ENCODE assay signal across 24 mouse cellular contexts in genomic region chr9:70675961-70676360, GRCm38 (mm10). TPM values are rescaled to one million over a fixed set of nuclear protein-coding genes. Genes with fewer than 3 reads are reported as not detected.
DNase-seq lines count a peak whose midpoint lies in the region; ATAC-seq and TF ChIP-seq lines count a peak whose summit lies in the region.
"Had no signal": no experiment of that assay in that cellular context is flagged by ENCODE, and none has a peak within 500 bp of the region (broad histone marks: within the 10 kb centered on the region; RNA-seq: fewer than 3 reads in every experiment).

No protein-coding gene starts in this region.

- H3K27me3 ChIP-seq in intestine, postnatal 0 days (replicated peaks; ENCODE audit: control insufficient read depth, insufficient read depth, low read length), result no peaks in the 10 kb centered on the region
- no peaks in the 10 kb centered on the region for H3K27me3 ChIP-seq in intestine, embryonic 16.5 days (replicated peaks; ENCODE audit: control insufficient read depth, insufficient read depth, low read length)
- H3K27me3 ChIP-seq in lung, embryonic 14.5 days (ENCODE audit: insufficient read depth, low read length), result no peaks in the 10 kb centered on the region
- H3K27me3 ChIP-seq in MEL (ENCODE audit: control insufficient read depth in 1 of 2, insufficient read depth in 2 of 2, low read length in 2 of 2), result no peaks in the 10 kb centered on the region
- H3K27me3 ChIP-seq in liver, embryonic 16.5 days (ENCODE audit: control insufficient read depth, insufficient read depth, low read depth, low read length), result no peaks in the 10 kb centered on the region
- H3K27me3 ChIP-seq in hindbrain, embryonic 12.5 days, result no peaks in the 10 kb centered on the region
- H3K27me3 ChIP-seq: embryonic facial prominence, embryonic 12.5 days; heart, embryonic 15.5 days; hindbrain, embryonic 15.5 days; limb, embryonic 12.5 days; lung, embryonic 15.5 days; neural tube, embryonic 15.5 days had no signal

- ATAC-seq in intestine, postnatal 0 days, result no peak
- ATAC-seq in intestine, embryonic 16.5 days, result no peak
- ATAC-seq in lung, embryonic 14.5 days (ENCODE audit: insufficient read depth), result no peak
- ATAC-seq in liver, embryonic 16.5 days (ENCODE audit: low read depth), result no peak
- no peak for ATAC-seq in hindbrain, embryonic 12.5 days (ENCODE audit: low FRiP score)
- ATAC-seq: forebrain, postnatal 0 days had no signal

- no peak overlapping the region for H3K9ac ChIP-seq in intestine, postnatal 0 days (ENCODE audit: low read depth, low read length)
- H3K9ac ChIP-seq in intestine, embryonic 16.5 days (ENCODE audit: low read depth, low read length), result no peak overlapping the region
- no peak overlapping the region for H3K9ac ChIP-seq in lung, embryonic 14.5 days
- peak overlapping the region; percentile 30 for H3K9ac ChIP-seq in MEL (ENCODE audit: control insufficient read depth, low read depth, low read length, poor library complexity, severe bottlenecking)
- H3K9ac ChIP-seq in liver, embryonic 16.5 days (ENCODE audit: low read depth, low read length), result no peak overlapping the region
- H3K9ac ChIP-seq in hindbrain, embryonic 12.5 days, result no peak overlapping the region
- H3K9ac ChIP-seq: embryonic facial prominence, embryonic 12.5 days; forebrain, postnatal 0 days; heart, embryonic 15.5 days; hindbrain, embryonic 15.5 days; limb, embryonic 12.5 days; lung, embryonic 15.5 days; neural tube, embryonic 15.5 days had no signal

- peaks cover 19% of the 10 kb centered on the region for H3K79me2 ChIP-seq in MEL (ENCODE audit: control insufficient read depth, insufficient read depth, low read length, poor library complexity)

- H3K4me1 ChIP-seq in intestine, postnatal 0 days (replicated peaks; ENCODE audit: control insufficient read depth, insufficient read depth, low read length), result no peaks in the 10 kb centered on the region
- no peaks in the 10 kb centered on the region for H3K4me1 ChIP-seq in intestine, embryonic 16.5 days (ENCODE audit: control insufficient read depth, insufficient read depth, low read length)
- no peaks in the 10 kb centered on the region for H3K4me1 ChIP-seq in lung, embryonic 14.5 days (ENCODE audit: insufficient read depth)
- H3K4me1 ChIP-seq in MEL (ENCODE audit: control insufficient read depth in 1 of 2, insufficient read depth in 2 of 2, low read length in 2 of 2), result peaks cover 6 to 9% of the 10 kb centered on the region in 2 experiments
- H3K4me1 ChIP-seq in liver, embryonic 16.5 days (ENCODE audit: control insufficient read depth, low read depth, low read length), result peaks cover 35% of the 10 kb centered on the region
- peaks cover 6% of the 10 kb centered on the region for H3K4me1 ChIP-seq in hindbrain, embryonic 12.5 days

- TF ChIP-seq CTCF in intestine, postnatal 0 days (IDR thresholded peaks at IDR 0.05; ENCODE audit: low read depth), result peak; percentile 42
- TF ChIP-seq CTCF in lung, embryonic 14.5 days (IDR thresholded peaks at IDR 0.05; ENCODE audit: low read depth), result 0 out of 2 replicates have a peak, but pooled peaks have one; percentile 21
- peak; percentile 34 to 73 (median 54); a peak in 5 of 6 replicates for TF ChIP-seq CTCF in MEL (IDR thresholded peaks at IDR 0.05 in 2 of 3, conservative IDR thresholded peaks at IDR 0.05 in 1 of 3; ENCODE audit: control insufficient read depth in 1 of 3, insufficient read depth in 1 of 3, low read depth in 2 of 3, low read length in 3 of 3, poor library complexity in 1 of 3, severe bottlenecking in 1 of 3)

- H3K9me3 ChIP-seq in intestine, postnatal 0 days (ENCODE audit: control insufficient read depth), result no peaks in the 10 kb centered on the region
- H3K9me3 ChIP-seq in intestine, embryonic 16.5 days (ENCODE audit: control insufficient read depth, low read length), result no peaks in the 10 kb centered on the region
- H3K9me3 ChIP-seq in lung, embryonic 14.5 days (ENCODE audit: low read depth, low read length), result no peaks in the 10 kb centered on the region
- H3K9me3 ChIP-seq in MEL (replicated peaks; ENCODE audit: insufficient read depth, low read length), result no peaks in the 10 kb centered on the region
- H3K9me3 ChIP-seq in liver, embryonic 16.5 days (replicated peaks; ENCODE audit: control insufficient read depth, low read length), result no peaks in the 10 kb centered on the region
- no peaks in the 10 kb centered on the region for H3K9me3 ChIP-seq in hindbrain, embryonic 12.5 days (replicated peaks)
- H3K9me3 ChIP-seq: embryonic facial prominence, embryonic 12.5 days; heart, embryonic 15.5 days; hindbrain, embryonic 15.5 days; limb, embryonic 12.5 days; lung, embryonic 15.5 days; midbrain, embryonic 10.5 days; neural tube, embryonic 15.5 days had no signal

- no peak for TF ChIP-seq POLR2A in MEL (IDR thresholded peaks at IDR 0.05; ENCODE audit: control insufficient read depth in 1 of 2, insufficient read depth in 1 of 2, low read depth in 1 of 2, low read length in 2 of 2, poor library complexity in 1 of 2)

- no peak for DNase-seq in lung, embryonic 14.5 days
- no peak for DNase-seq in lung, postnatal 14 days
- no peak for DNase-seq in MEL (ENCODE audit: low read depth, low spot score)
- DNase-seq in left cerebral cortex, adult 9 months (ENCODE audit: low spot score in 2 of 2), result no peak
- DNase-seq: cerebellum, adult 18-20 months; cerebellum, postnatal 25 days; forebrain, postnatal 0 days; gastrocnemius, postnatal 25 days; heart, adult 2 months; heart, postnatal 4 days; thymus, adult 2 months; thymus, postnatal 4 days had no signal

- 90% methylated on average over 5 of the region's 5 CpGs for WGBS in intestine, postnatal 0 days
- 88% methylated on average over 5 of the region's 5 CpGs for WGBS in intestine, embryonic 16.5 days
- WGBS in lung, embryonic 14.5 days, result 79% methylated on average over 5 of the region's 5 CpGs
- WGBS in liver, embryonic 16.5 days (ENCODE audit: insufficient replicate concordance), result 82% methylated on average over 5 of the region's 5 CpGs
- 87% methylated on average over 5 of the region's 5 CpGs for WGBS in hindbrain, embryonic 12.5 days

- H3K4me2 ChIP-seq in intestine, postnatal 0 days (replicated peaks; ENCODE audit: low read depth), result no peak overlapping the region
- no peak overlapping the region for H3K4me2 ChIP-seq in intestine, embryonic 16.5 days (ENCODE audit: low read depth, low read length)
- no peak overlapping the region for H3K4me2 ChIP-seq in lung, embryonic 14.5 days
- no peak overlapping the region for H3K4me2 ChIP-seq in liver, embryonic 16.5 days (ENCODE audit: low read depth, low read length)
- H3K4me2 ChIP-seq in hindbrain, embryonic 12.5 days (replicated peaks), result no peak overlapping the region
- H3K4me2 ChIP-seq: embryonic facial prominence, embryonic 12.5 days; heart, embryonic 15.5 days; hindbrain, embryonic 15.5 days; limb, embryonic 12.5 days; lung, embryonic 15.5 days; neural tube, embryonic 15.5 days had no signal

- H3K4me3 ChIP-seq in intestine, postnatal 0 days (ENCODE audit: low read depth, low read length), result no peak overlapping the region
- H3K4me3 ChIP-seq in intestine, embryonic 16.5 days (ENCODE audit: low read length), result no peak overlapping the region
- H3K4me3 ChIP-seq in lung, embryonic 14.5 days (ENCODE audit: low read depth, low read length), result no peak overlapping the region
- peak overlapping the region; percentile 40 to 58 for H3K4me3 ChIP-seq in MEL (ENCODE audit: control insufficient read depth in 1 of 2, insufficient read depth in 1 of 2, low read depth in 2 of 2, low read length in 2 of 2)
- H3K4me3 ChIP-seq in liver, embryonic 16.5 days (ENCODE audit: low read depth, low read length), result no peak overlapping the region
- no peak overlapping the region for H3K4me3 ChIP-seq in hindbrain, embryonic 12.5 days
- H3K4me3 ChIP-seq: embryonic facial prominence, embryonic 12.5 days; heart, adult 2 months; heart, embryonic 15.5 days; hindbrain, embryonic 15.5 days; limb, embryonic 12.5 days; lung, embryonic 15.5 days; midbrain, embryonic 10.5 days; neural tube, embryonic 15.5 days had no signal

- peak; percentile 68 for TF ChIP-seq RAD21 in MEL (IDR thresholded peaks at IDR 0.05; ENCODE audit: low read depth, low read length)

- no peak for TF ChIP-seq EP300 in MEL (IDR thresholded peaks at IDR 0.05; ENCODE audit: low read depth in 1 of 2, low read length in 2 of 2)

- H3K36me3 ChIP-seq in intestine, postnatal 0 days (ENCODE audit: control insufficient read depth, insufficient read depth), result no peaks in the 10 kb centered on the region
- no peaks in the 10 kb centered on the region for H3K36me3 ChIP-seq in intestine, embryonic 16.5 days (ENCODE audit: control insufficient read depth, insufficient read depth, low read length)
- no peaks in the 10 kb centered on the region for H3K36me3 ChIP-seq in lung, embryonic 14.5 days (ENCODE audit: insufficient read depth)
- peaks cover 0 to 17% of the 10 kb centered on the region in 2 experiments; a peak in 3 of 4 replicates for H3K36me3 ChIP-seq in MEL (ENCODE audit: control insufficient read depth in 1 of 2, insufficient read depth in 2 of 2, low read length in 2 of 2)
- H3K36me3 ChIP-seq in liver, embryonic 16.5 days (ENCODE audit: control insufficient read depth, insufficient read depth), result no peaks in the 10 kb centered on the region
- no peaks in the 10 kb centered on the region for H3K36me3 ChIP-seq in hindbrain, embryonic 12.5 days
- H3K36me3 ChIP-seq: embryonic facial prominence, embryonic 12.5 days; heart, embryonic 15.5 days; hindbrain, embryonic 15.5 days; limb, embryonic 12.5 days; lung, embryonic 15.5 days; midbrain, embryonic 10.5 days; neural tube, embryonic 15.5 days had no signal

- no peak overlapping the region for H3K27ac ChIP-seq in intestine, postnatal 0 days (ENCODE audit: low read depth, low read length)
- H3K27ac ChIP-seq in intestine, embryonic 16.5 days (ENCODE audit: low read length), result no peak overlapping the region
- no peak overlapping the region for H3K27ac ChIP-seq in lung, embryonic 14.5 days (ENCODE audit: low read depth)
- H3K27ac ChIP-seq in MEL (ENCODE audit: control insufficient read depth, low read depth, low read length), result peak overlapping the region; percentile 61
- peak overlapping the region; percentile 40; the same call in 1 of the 2 replicates for H3K27ac ChIP-seq in liver, embryonic 16.5 days (ENCODE audit: low read length)
- no peak overlapping the region for H3K27ac ChIP-seq in hindbrain, embryonic 12.5 days
- H3K27ac ChIP-seq: embryonic facial prominence, embryonic 12.5 days; heart, adult 2 months; heart, embryonic 15.5 days; hindbrain, embryonic 15.5 days; limb, embryonic 12.5 days; lung, embryonic 15.5 days; midbrain, embryonic 10.5 days; neural tube, embryonic 15.5 days had no signal

RNA-seq across cellular contexts. Expression of gene Adam10, which starts 2.8 kb away (rescaled TPM):
- 33.5 and 34.2 TPM in 2 replicates for polyA plus RNA-seq in intestine, postnatal 0 days (2015; fragmentation: Nextera tagmentation; extraction: Ambion mirVana)
- polyA plus RNA-seq in intestine, embryonic 16.5 days (2015; fragmentation: Nextera tagmentation; extraction: Ambion mirVana), result 53.4 and 54.9 TPM in 2 replicates
- polyA plus RNA-seq in lung, embryonic 14.5 days (2014; fragmentation: Nextera tagmentation; extraction: Ambion mirVana), result 80.2 and 86.0 TPM in 2 replicates
- total RNA-seq in MEL (2012; rRNA removed), result 20.3 and 23.1 TPM in 2 replicates
- 100 to 1,000 TPM in 1 of 2 experiments, 10 to 100 TPM in 1; 52.0 to 127 TPM for polyA plus RNA-seq in MEL (2012; ENCODE audit: insufficient read depth in 1 of 2, insufficient read length in 2 of 2, low read depth in 1 of 2, low replicate concordance in 2 of 2, missing spikeins in 1 of 2)
- polyA plus RNA-seq in liver, embryonic 16.5 days (2015; fragmentation: Nextera tagmentation; extraction: Ambion mirVana), result 66.1 and 68.4 TPM in 2 replicates
- polyA plus RNA-seq in hindbrain, embryonic 12.5 days (2016; fragmentation: Nextera tagmentation; extraction: Ambion mirVana), result 88.4 and 99.7 TPM in 2 replicates

RNA-seq across cellular contexts. Expression of gene Mindy2, which starts 19.0 kb away (rescaled TPM):
- polyA plus RNA-seq in intestine, postnatal 0 days (2015; fragmentation: Nextera tagmentation; extraction: Ambion mirVana), result 8.5 and 9.5 TPM in 2 replicates
- 6.2 and 7.5 TPM in 2 replicates for polyA plus RNA-seq in intestine, embryonic 16.5 days (2015; fragmentation: Nextera tagmentation; extraction: Ambion mirVana)
- 10.6 and 11.2 TPM in 2 replicates for polyA plus RNA-seq in lung, embryonic 14.5 days (2014; fragmentation: Nextera tagmentation; extraction: Ambion mirVana)
- 6.3 and 7.8 TPM in 2 replicates for total RNA-seq in MEL (2012; rRNA removed)
- polyA plus RNA-seq in MEL (2012; ENCODE audit: insufficient read depth in 1 of 2, insufficient read length in 2 of 2, low read depth in 1 of 2, low replicate concordance in 2 of 2, missing spikeins in 1 of 2), result 1 to 10 TPM in 1 of 2 experiments, not detected in 1; 6.8 TPM
- polyA plus RNA-seq in liver, embryonic 16.5 days (2015; fragmentation: Nextera tagmentation; extraction: Ambion mirVana), result 11.2 and 12.9 TPM in 2 replicates
- polyA plus RNA-seq in hindbrain, embryonic 12.5 days (2016; fragmentation: Nextera tagmentation; extraction: Ambion mirVana), result 21.5 and 23.5 TPM in 2 replicates

RNA-seq across cellular contexts. Expression of gene Gm10642, which starts 19.9 kb away (rescaled TPM):
- 1.4 and 1.5 TPM in 2 replicates for polyA plus RNA-seq in intestine, postnatal 0 days (2015; fragmentation: Nextera tagmentation; extraction: Ambion mirVana)
- polyA plus RNA-seq in intestine, embryonic 16.5 days (2015; fragmentation: Nextera tagmentation; extraction: Ambion mirVana), result 0.17 and 0.56 TPM in 2 replicates
- polyA plus RNA-seq in lung, embryonic 14.5 days (2014; fragmentation: Nextera tagmentation; extraction: Ambion mirVana), result 0.27 and 0.45 TPM in 2 replicates
- total RNA-seq in MEL (2012; rRNA removed), result 1.3 and 2.0 TPM in 2 replicates
- 1 to 10 TPM in 1 of 2 experiments, not detected in 1; 1.3 TPM for polyA plus RNA-seq in MEL (2012; ENCODE audit: insufficient read depth in 1 of 2, insufficient read length in 2 of 2, low read depth in 1 of 2, low replicate concordance in 2 of 2, missing spikeins in 1 of 2)
- polyA plus RNA-seq in liver, embryonic 16.5 days (2015; fragmentation: Nextera tagmentation; extraction: Ambion mirVana), result 0.90 and 0.92 TPM in 2 replicates
- polyA plus RNA-seq in hindbrain, embryonic 12.5 days (2016; fragmentation: Nextera tagmentation; extraction: Ambion mirVana), result 0.49 and 0.82 TPM in 2 replicates
- polyA plus RNA-seq: kidney, embryonic 14.5 days had no signal

Comparison
In these comparisons a context has a peak if more than half of its experiments do, and no peak if none do; other contexts are left out.
1. H3K27ac ChIP-seq: peak in MEL (single experiment) and liver, embryonic 16.5 days (single experiment); none in intestine, postnatal 0 days (single experiment), intestine, embryonic 16.5 days (single experiment), lung, embryonic 14.5 days (single experiment) and hindbrain, embryonic 12.5 days (single experiment).
2. H3K4me3 ChIP-seq: peak in MEL (2 of 2); none in intestine, postnatal 0 days (single experiment), intestine, embryonic 16.5 days (single experiment), lung, embryonic 14.5 days (single experiment), liver, embryonic 16.5 days (single experiment) and hindbrain, embryonic 12.5 days (single experiment).
3. Peak in every context shown above with its lines, with median percentiles within 50 percentile points of each other: CTCF ChIP-seq.